Comparison of ENCODE assay signal across 8 mouse cellular contexts in genomic region chr17:24686514-24686913, GRCm38 (mm10). TPM values are rescaled to one million over a fixed set of nuclear protein-coding genes. Genes with fewer than 3 reads are reported as not detected.
DNase-seq lines count a peak whose midpoint lies in the region; ATAC-seq and TF ChIP-seq lines count a peak whose summit lies in the region.

No protein-coding gene starts in this region.

- H3K36me3 ChIP-seq in midbrain, embryonic 12.5 days = peaks cover 11% of the 10 kb centered on the region
- H3K36me3 ChIP-seq in midbrain, embryonic 15.5 days (replicated peaks) = peaks cover 1% of the 10 kb centered on the region
- peaks cover 7% of the 10 kb centered on the region for H3K36me3 ChIP-seq in erythroblast, embryonic 14.5 days (ENCODE audit: control insufficient read depth)
- H3K36me3 ChIP-seq in kidney, adult 2 months (ENCODE audit: control insufficient read depth, insufficient read depth, low read length) = no peaks in the 10 kb centered on the region
- H3K36me3 ChIP-seq in lung, postnatal 0 days (ENCODE audit: insufficient read depth, low read length) = no peaks in the 10 kb centered on the region
- no peaks in the 10 kb centered on the region for H3K36me3 ChIP-seq in stomach, postnatal 0 days (ENCODE audit: control insufficient read depth, insufficient read depth, low read length)

- peak overlapping the region; percentile 6; the same call in 1 of the 2 replicates for H3K4me2 ChIP-seq in midbrain, embryonic 12.5 days (replicated peaks)
- H3K4me2 ChIP-seq in midbrain, embryonic 15.5 days = no peak overlapping the region
- no peak overlapping the region for H3K4me2 ChIP-seq in lung, postnatal 0 days (replicated peaks; ENCODE audit: low read depth, low read length)
- H3K4me2 ChIP-seq in stomach, postnatal 0 days (replicated peaks; ENCODE audit: low read depth) = no peak overlapping the region

- no peak for TF ChIP-seq CTCF in kidney, adult 2 months (conservative IDR thresholded peaks at IDR 0.05; ENCODE audit: insufficient read depth, insufficient read length, low read depth, low read length)
- TF ChIP-seq CTCF in lung, postnatal 0 days (IDR thresholded peaks at IDR 0.05) = no peak
- no peak for TF ChIP-seq CTCF in stomach, postnatal 0 days (IDR thresholded peaks at IDR 0.05; ENCODE audit: low read depth)

- no peak for TF ChIP-seq POLR2A in kidney, adult 2 months (IDR thresholded peaks at IDR 0.05; ENCODE audit: low read depth, low read length)

- no peak overlapping the region for H3K9ac ChIP-seq in midbrain, embryonic 12.5 days (replicated peaks)
- no peak overlapping the region for H3K9ac ChIP-seq in midbrain, embryonic 15.5 days
- H3K9ac ChIP-seq in lung, postnatal 0 days (replicated peaks; ENCODE audit: low read depth) = no peak overlapping the region
- no peak overlapping the region for H3K9ac ChIP-seq in stomach, postnatal 0 days (ENCODE audit: low read length)

- peaks cover 52% of the 10 kb centered on the region for H3K27me3 ChIP-seq in midbrain, embryonic 12.5 days
- H3K27me3 ChIP-seq in midbrain, embryonic 15.5 days (replicated peaks) = peaks cover 7% of the 10 kb centered on the region
- peaks cover 55% of the 10 kb centered on the region for H3K27me3 ChIP-seq in erythroblast, embryonic 14.5 days (ENCODE audit: control insufficient read depth)
- H3K27me3 ChIP-seq in kidney, adult 2 months (replicated peaks; ENCODE audit: control insufficient read depth, insufficient read depth, low read length) = 0 out of 2 replicates have a peak, but pooled peaks cover 2% of the 10 kb centered on the region
- H3K27me3 ChIP-seq in lung, postnatal 0 days (replicated peaks; ENCODE audit: insufficient read depth, low read length) = peaks cover 13% of the 10 kb centered on the region; the same call in 1 of the 2 replicates
- H3K27me3 ChIP-seq in stomach, postnatal 0 days (ENCODE audit: control insufficient read depth, insufficient read depth, low read length) = peaks cover 6% of the 10 kb centered on the region

- ATAC-seq in midbrain, embryonic 12.5 days (ENCODE audit: low FRiP score, low read depth) = no peak
- ATAC-seq in midbrain, embryonic 15.5 days (replicated peaks) = no peak
- peak; percentile 62; the same call in 1 of the 2 replicates for ATAC-seq in lung, postnatal 0 days
- ATAC-seq in stomach, postnatal 0 days (ENCODE audit: low FRiP score, low TSS enrichment) = no peak

- peaks cover 23% of the 10 kb centered on the region for H3K4me1 ChIP-seq in midbrain, embryonic 12.5 days
- peaks cover 35% of the 10 kb centered on the region for H3K4me1 ChIP-seq in midbrain, embryonic 15.5 days
- peaks cover 31% of the 10 kb centered on the region for H3K4me1 ChIP-seq in erythroblast, embryonic 14.5 days (ENCODE audit: control insufficient read depth)
- no peaks in the 10 kb centered on the region for H3K4me1 ChIP-seq in kidney, adult 2 months (ENCODE audit: control insufficient read depth, insufficient read depth, low read length)
- peaks cover 5% of the 10 kb centered on the region; the same call in 1 of the 2 replicates for H3K4me1 ChIP-seq in lung, postnatal 0 days (ENCODE audit: insufficient read depth, low read depth, low read length)
- H3K4me1 ChIP-seq in stomach, postnatal 0 days (replicated peaks; ENCODE audit: control insufficient read depth, insufficient read depth) = peaks cover 8% of the 10 kb centered on the region

- no peak for TF ChIP-seq EP300 in lung, postnatal 0 days (IDR thresholded peaks at IDR 0.05)
- TF ChIP-seq EP300 in stomach, postnatal 0 days (optimal IDR thresholded peaks at IDR 0.05) = no peak

- WGBS in midbrain, embryonic 12.5 days = 31% methylated on average over 16 of the region's 16 CpGs
- whole genome bisulfite sequencing in midbrain, embryonic 15.5 days = 24% methylated on average over 16 of the region's 16 CpGs
- 50% methylated on average over 16 of the region's 16 CpGs for WGBS in kidney, adult 2 months
- WGBS in lung, postnatal 0 days = 40% methylated on average over 16 of the region's 16 CpGs
- WGBS in stomach, postnatal 0 days = 33% methylated on average over 16 of the region's 16 CpGs

- no peak overlapping the region for H3K27ac ChIP-seq in midbrain, embryonic 12.5 days (replicated peaks)
- H3K27ac ChIP-seq in midbrain, embryonic 15.5 days = no peak overlapping the region
- H3K27ac ChIP-seq in kidney, adult 2 months (ENCODE audit: insufficient read depth, low read depth, low read length) = no peak overlapping the region
- H3K27ac ChIP-seq in lung, postnatal 0 days (ENCODE audit: low read length) = no peak overlapping the region
- H3K27ac ChIP-seq in stomach, postnatal 0 days (replicated peaks) = no peak overlapping the region

- DNase-seq in kidney, adult 2 months = peak; percentile 72
- peak; percentile 55 for DNase-seq in lung, postnatal 0 days (ENCODE audit: low spot score)
- DNase-seq in stomach, postnatal 0 days (ENCODE audit: low spot score) = peak; percentile 64
- no peak for DNase-seq in layer of hippocampus, postnatal 36 days
- DNase-seq in layer of hippocampus, adult 11-12 months (ENCODE audit: low spot score) = no peak

- no peaks in the 10 kb centered on the region for H3K9me3 ChIP-seq in midbrain, embryonic 12.5 days
- H3K9me3 ChIP-seq in midbrain, embryonic 15.5 days = no peaks in the 10 kb centered on the region
- peaks cover 14% of the 10 kb centered on the region; the same call in 1 of the 2 replicates for H3K9me3 ChIP-seq in erythroblast, embryonic 14.5 days (ENCODE audit: control insufficient read depth, low read length)
- no peaks in the 10 kb centered on the region for H3K9me3 ChIP-seq in lung, postnatal 0 days (ENCODE audit: low read length)
- no peaks in the 10 kb centered on the region for H3K9me3 ChIP-seq in stomach, postnatal 0 days (ENCODE audit: control insufficient read depth, low read length)

- H3K4me3 ChIP-seq in midbrain, embryonic 12.5 days = no peak overlapping the region
- H3K4me3 ChIP-seq in midbrain, embryonic 15.5 days = no peak overlapping the region
- peak overlapping the region; percentile 6 for H3K4me3 ChIP-seq in erythroblast, embryonic 14.5 days (replicated peaks)
- H3K4me3 ChIP-seq in kidney, adult 2 months (ENCODE audit: insufficient read depth, low read depth, low read length) = no peak overlapping the region
- no peak overlapping the region for H3K4me3 ChIP-seq in lung, postnatal 0 days (ENCODE audit: low read depth, low read length)
- H3K4me3 ChIP-seq in stomach, postnatal 0 days (ENCODE audit: low read depth, low read length) = no peak overlapping the region

RNA-seq across cellular contexts. Expression of gene Syngr3, which starts 3.2 kb away (rescaled TPM):
- polyA plus RNA-seq in midbrain, embryonic 12.5 days (2016; fragmentation: Nextera tagmentation; extraction: Ambion mirVana) = 27.6 and 31.7 TPM in 2 replicates
- polyA plus RNA-seq in midbrain, embryonic 15.5 days (2015; fragmentation: Nextera tagmentation; extraction: Ambion mirVana) = 240 and 255 TPM in 2 replicates
- polyA plus RNA-seq in erythroblast, embryonic 14.5 days (2012) = not detected in 2 replicates
- 1.5 and 2.2 TPM in 2 replicates for polyA plus RNA-seq in kidney, adult 2 months (2012; rRNA removed)
- polyA plus RNA-seq in lung, postnatal 0 days (2015; fragmentation: Nextera tagmentation; extraction: Ambion mirVana) = 0.19 and 0.33 TPM in 2 replicates
- polyA plus RNA-seq in stomach, postnatal 0 days (2015; fragmentation: Nextera tagmentation; extraction: Ambion mirVana) = 5.0 and 5.9 TPM in 2 replicates
- 100 to 1,000 TPM; 152 to 165 TPM for total RNA-seq in layer of hippocampus, postnatal 36 days (2021)

RNA-seq across cellular contexts. Expression of gene Gfer, which starts 9.4 kb away (rescaled TPM):
- polyA plus RNA-seq in midbrain, embryonic 12.5 days (2016; fragmentation: Nextera tagmentation; extraction: Ambion mirVana) = 43.9 and 48.4 TPM in 2 replicates
- polyA plus RNA-seq in midbrain, embryonic 15.5 days (2015; fragmentation: Nextera tagmentation; extraction: Ambion mirVana) = 36.2 and 39.2 TPM in 2 replicates
- 6.4 and 9.0 TPM in 2 replicates for polyA plus RNA-seq in erythroblast, embryonic 14.5 days (2012)
- 29.8 and 34.7 TPM in 2 replicates for polyA plus RNA-seq in kidney, adult 2 months (2012; rRNA removed)
- 26.1 and 29.0 TPM in 2 replicates for polyA plus RNA-seq in lung, postnatal 0 days (2015; fragmentation: Nextera tagmentation; extraction: Ambion mirVana)
- 27.2 and 27.7 TPM in 2 replicates for polyA plus RNA-seq in stomach, postnatal 0 days (2015; fragmentation: Nextera tagmentation; extraction: Ambion mirVana)
- total RNA-seq in layer of hippocampus, postnatal 36 days (2021) = 10 to 100 TPM; 17.0 to 22.7 TPM

RNA-seq across cellular contexts. Expression of gene Noxo1, which starts 9.5 kb away (rescaled TPM):
- polyA plus RNA-seq in midbrain, embryonic 12.5 days (2016; fragmentation: Nextera tagmentation; extraction: Ambion mirVana) = 1.7 and 2.2 TPM in 2 replicates
- 2.1 and 2.5 TPM in 2 replicates for polyA plus RNA-seq in midbrain, embryonic 15.5 days (2015; fragmentation: Nextera tagmentation; extraction: Ambion mirVana)
- polyA plus RNA-seq in erythroblast, embryonic 14.5 days (2012) = 0.02 TPM in 1 of 2 replicates, not detected in the other
- polyA plus RNA-seq in kidney, adult 2 months (2012; rRNA removed) = 5.6 and 7.1 TPM in 2 replicates
- 5.0 and 5.3 TPM in 2 replicates for polyA plus RNA-seq in lung, postnatal 0 days (2015; fragmentation: Nextera tagmentation; extraction: Ambion mirVana)
- 3.3 and 3.7 TPM in 2 replicates for polyA plus RNA-seq in stomach, postnatal 0 days (2015; fragmentation: Nextera tagmentation; extraction: Ambion mirVana)
- total RNA-seq in layer of hippocampus, postnatal 36 days (2021) = 1 to 10 TPM; 2.5 to 3.0 TPM

RNA-seq across cellular contexts. Expression of gene Zfp598, which starts 17.0 kb away (rescaled TPM):
- polyA plus RNA-seq in midbrain, embryonic 12.5 days (2016; fragmentation: Nextera tagmentation; extraction: Ambion mirVana) = 23.5 and 25.0 TPM in 2 replicates
- polyA plus RNA-seq in midbrain, embryonic 15.5 days (2015; fragmentation: Nextera tagmentation; extraction: Ambion mirVana) = 21.9 and 22.9 TPM in 2 replicates
- polyA plus RNA-seq in erythroblast, embryonic 14.5 days (2012) = 7.3 and 7.6 TPM in 2 replicates
- 44.3 and 57.6 TPM in 2 replicates for polyA plus RNA-seq in kidney, adult 2 months (2012; rRNA removed)
- polyA plus RNA-seq in lung, postnatal 0 days (2015; fragmentation: Nextera tagmentation; extraction: Ambion mirVana) = 10.5 and 11.9 TPM in 2 replicates
- 9.7 and 12.4 TPM in 2 replicates for polyA plus RNA-seq in stomach, postnatal 0 days (2015; fragmentation: Nextera tagmentation; extraction: Ambion mirVana)
- 10 to 100 TPM; 38.2 to 43.5 TPM for total RNA-seq in layer of hippocampus, postnatal 36 days (2021)

RNA-seq across cellular contexts. Expression of gene Tbl3, which starts 20.9 kb away (rescaled TPM):
- 86.8 and 97.6 TPM in 2 replicates for polyA plus RNA-seq in midbrain, embryonic 12.5 days (2016; fragmentation: Nextera tagmentation; extraction: Ambion mirVana)
- 71.4 and 72.1 TPM in 2 replicates for polyA plus RNA-seq in midbrain, embryonic 15.5 days (2015; fragmentation: Nextera tagmentation; extraction: Ambion mirVana)
- polyA plus RNA-seq in erythroblast, embryonic 14.5 days (2012) = 1.1 and 1.8 TPM in 2 replicates
- polyA plus RNA-seq in kidney, adult 2 months (2012; rRNA removed) = 48.6 and 49.4 TPM in 2 replicates
- 26.8 and 33.4 TPM in 2 replicates for polyA plus RNA-seq in lung, postnatal 0 days (2015; fragmentation: Nextera tagmentation; extraction: Ambion mirVana)
- 33.7 and 36.3 TPM in 2 replicates for polyA plus RNA-seq in stomach, postnatal 0 days (2015; fragmentation: Nextera tagmentation; extraction: Ambion mirVana)
- total RNA-seq in layer of hippocampus, postnatal 36 days (2021) = 10 to 100 TPM; 26.1 to 29.4 TPM

Comparison
In these comparisons a context has a peak if more than half of its experiments do, and no peak if none do; other contexts are left out.
1. DNase-seq: peak in kidney, adult 2 months (single experiment), lung, postnatal 0 days (single experiment) and stomach, postnatal 0 days (single experiment); none in layer of hippocampus, postnatal 36 days (0 of 2) and layer of hippocampus, adult 11-12 months (single experiment).